Mouse (Mus musculus) midbrain, embryonic 16.5 days (tissue): ENCODE data around the gene Zic1. TPM values are rescaled to one million over a fixed set of nuclear protein-coding genes. Genes with fewer than 3 reads are reported as not detected.

ENCODE experiments used
- ATAC-seq: fragments of 200-750 bp; cut with Nextera tagmentation; 2 replicates; pipeline ENCODE4 v1.8.0; 2017; ENCODE audit warnings: moderate TSS enrichment
- H3K27ac ChIP-seq: fragments of 300-500 bp; sonication (generic); 2 replicates; pipeline ENCODE4 v1.5.1; 2014; ENCODE audit warnings: mild to moderate bottlenecking, low read length, mixed read lengths
- H3K27me3 ChIP-seq: fragments of 300-500 bp; sonication (generic); 2 replicates; pipeline ENCODE4 v1.6.1; 2014; ENCODE audit warnings: low read depth, low read length, mixed read lengths; ENCODE audit not compliant: control insufficient read depth, insufficient read depth
- H3K36me3 ChIP-seq: fragments of 300-500 bp; sonication (generic); 2 replicates; pipeline ENCODE4 v1.6.1; 2014; ENCODE audit warnings: mild to moderate bottlenecking, low read length, moderate library complexity, mixed read lengths; ENCODE audit not compliant: control insufficient read depth, insufficient read depth
- H3K4me1 ChIP-seq: fragments of 300-500 bp; sonication (generic); 2 replicates; pipeline ENCODE4 v1.6.1; 2014; ENCODE audit warnings: mild to moderate bottlenecking, low read length, mixed read lengths; ENCODE audit not compliant: control insufficient read depth, insufficient read depth
- H3K4me2 ChIP-seq: fragments of 300-500 bp; sonication (generic); 2 replicates; pipeline ENCODE4 v1.6.1; 2014; ENCODE audit warnings: mild to moderate bottlenecking, low read length, mixed read lengths
- H3K4me3 ChIP-seq: fragments of 300-500 bp; sonication (generic); 2 replicates; pipeline ENCODE4 v1.5.1; 2014; ENCODE audit warnings: low read depth, mild to moderate bottlenecking, low read length, moderate library complexity, mixed read lengths
- H3K9ac ChIP-seq: fragments of 300-500 bp; sonication (generic); 2 replicates; pipeline ENCODE4 v1.6.1; 2014; ENCODE audit warnings: low read depth, low read length, mixed read lengths
- H3K9me3 ChIP-seq: fragments of 300-500 bp; sonication (generic); replicated peaks from 2 replicates; pipeline ENCODE4 v1.6.1; 2014; ENCODE audit warnings: mild to moderate bottlenecking, low read length, mixed read lengths; ENCODE audit not compliant: control insufficient read depth, poor library complexity, severe bottlenecking
- WGBS: fragments of 180-500 bp; shearing (Covaris S2); extraction: QIAGEN DNeasy Blood & Tissue Kit; methylation state at CpG from one replicate; pipeline ENCODE4 v1.1.7; 2014; 5-methylcytosine and 5-hydroxymethylcytosine counted together
- polyA plus RNA-seq: library from polyadenylated mRNA; unstranded; fragments of >200 nt; fragmentation: Nextera tagmentation; extraction: Ambion mirVana; gene quantifications from 2 replicates; pipeline ENCODE4 v1.2.1, GENCODE M21; 2015

The Zic1 gene
- polyA plus RNA-seq, 1 experiment from 2014 or later: 9.1 TPM

GRCm38 (mm10) chr9:91366226-91366998 lies 802 bp upstream of the Zic1 start:
- 0 out of 2 replicates have a peak, but pooled peaks cover 3% of the 10 kb centered on the region for H3K9me3 ChIP-seq
- ATAC-seq: peak; percentile 15; the same call in 1 of the 2 replicates
- peak overlapping the region; percentile 47 for H3K9ac ChIP-seq
- peak overlapping the region; percentile 43 for H3K4me2 ChIP-seq
- H3K4me1 ChIP-seq: no peaks in the 10 kb centered on the region
- H3K36me3 ChIP-seq: no peaks in the 10 kb centered on the region
- H3K27ac ChIP-seq: peak overlapping the region; percentile 86
- under 1% methylated on average over 17 of the region's 18 CpGs for WGBS
- H3K27me3 ChIP-seq: peaks cover 28% of the 10 kb centered on the region
- H3K4me3 ChIP-seq: peak overlapping the region; percentile 55

- Histone ChIP-seq H3K9me3 (0 out of 2 replicates have a peak, but pooled peaks cover 3% of the 10 kb centered on the region), H3K27ac (peak overlapping the region; percentile 93), H3K9ac (peak overlapping the region; percentile 71), H3K4me1 (no peaks in the 10 kb centered on the region), H3K4me3 (peak overlapping the region; percentile 55), H3K36me3 (no peaks in the 10 kb centered on the region), H3K27me3 (peaks cover 14% of the 10 kb centered on the region), H3K4me2 (peak overlapping the region; percentile 35)
- peak; percentile 49 for ATAC-seq
- 1% methylated on average over 28 of the region's 42 CpGs for WGBS
These were observed 574 bp downstream of the Zic1 start for GRCm38 (mm10) chr9:91364971-91365501.

- peaks cover 9% of the 10 kb centered on the region for H3K27me3 ChIP-seq
- H3K36me3 ChIP-seq: no peaks in the 10 kb centered on the region
- peak overlapping the region; percentile 35 for H3K4me2 ChIP-seq
- H3K4me3 ChIP-seq: peak overlapping the region; percentile 55
- peak overlapping the region; percentile 93 for H3K27ac ChIP-seq
- H3K4me1 ChIP-seq: no peaks in the 10 kb centered on the region
- 0 out of 2 replicates have a peak, but pooled peaks cover 3% of the 10 kb centered on the region for H3K9me3 ChIP-seq
- H3K9ac ChIP-seq: peak overlapping the region; percentile 71
- WGBS: under 1% methylated on average over 77 of the region's 77 CpGs
- ATAC-seq: peak; percentile 37; the same call in 1 of the 2 replicates
These were observed 1.3 kb downstream of the Zic1 start for GRCm38 (mm10) chr9:91364127-91364970.

GRCm38 (mm10) chr9:91363814-91364126 lies 1.8 kb downstream of the Zic1 start:
- H3K27ac ChIP-seq: peak overlapping the region; percentile 93
- no peaks in the 10 kb centered on the region for H3K36me3 ChIP-seq
- peak overlapping the region; percentile 35 for H3K4me2 ChIP-seq
- WGBS: under 1% methylated on average over 7 of the region's 7 CpGs
- H3K4me1 ChIP-seq: no peaks in the 10 kb centered on the region
- H3K9me3 ChIP-seq: 0 out of 2 replicates have a peak, but pooled peaks cover 3% of the 10 kb centered on the region
- peak overlapping the region; percentile 71 for H3K9ac ChIP-seq
- peak overlapping the region; percentile 55 for H3K4me3 ChIP-seq
- H3K27me3 ChIP-seq: peaks cover 5% of the 10 kb centered on the region
- ATAC-seq: no peak

- no peak for ATAC-seq
- peak overlapping the region; percentile 93 for H3K27ac ChIP-seq
- 3% methylated on average over 14 of the region's 14 CpGs for WGBS
These were observed 2.4 kb downstream of the Zic1 start for GRCm38 (mm10) chr9:91363011-91363730.

GRCm38 (mm10) chr9:91361856-91362601 lies 3.6 kb downstream of the Zic1 start, which contains the start of gene Zic4:
TSS of gene Zic4 (plus strand) at chr9:91362413.
- Histone ChIP-seq H3K4me1 (no peaks in the 10 kb centered on the region), H3K27ac (peak within 1 kb of the TSS; percentile 93), H3K4me3 (peak within 1 kb of the TSS; percentile 55), H3K27me3 (peaks cover 10% of the 10 kb centered on the region), H3K9ac (peak within 1 kb of the TSS; percentile 71), H3K36me3 (no peaks in the 10 kb centered on the region), H3K4me2 (peak within 1 kb of the TSS; percentile 52), H3K9me3 (0 out of 2 replicates have a peak, but pooled peaks cover 3% of the 10 kb centered on the region)
- ATAC-seq: peak; percentile 30; the same call in 1 of the 2 replicates
- WGBS: under 1% methylated on average over 45 of the region's 45 CpGs

More at GRCm38 (mm10) chr9:91363011-91363730, 2.4 kb downstream of the Zic1 start:
- H3K4me3 ChIP-seq: peak overlapping the region; percentile 55
- H3K9ac ChIP-seq: peak overlapping the region; percentile 71
- no peaks in the 10 kb centered on the region for H3K4me1 ChIP-seq
- H3K27me3 ChIP-seq: peaks cover 3% of the 10 kb centered on the region; the same call in 1 of the 2 replicates
- 0 out of 2 replicates have a peak, but pooled peaks cover 3% of the 10 kb centered on the region for H3K9me3 ChIP-seq
- peak overlapping the region; percentile 35 for H3K4me2 ChIP-seq
- no peaks in the 10 kb centered on the region for H3K36me3 ChIP-seq

GRCm38 (mm10) chr9:91361033-91361855 lies 4.4 kb downstream of the Zic1 start:
- WGBS: 2% methylated on average over 35 of the region's 35 CpGs
- H3K27me3 ChIP-seq: peaks cover 13% of the 10 kb centered on the region
- peak overlapping the region; percentile 93 for H3K27ac ChIP-seq
- H3K9me3 ChIP-seq: 0 out of 2 replicates have a peak, but pooled peaks cover 3% of the 10 kb centered on the region
- H3K9ac ChIP-seq: peak overlapping the region; percentile 70
- no peaks in the 10 kb centered on the region for H3K4me1 ChIP-seq
- H3K36me3 ChIP-seq: no peaks in the 10 kb centered on the region
- peak overlapping the region; percentile 52 for H3K4me2 ChIP-seq
- 0 out of 2 replicates have a peak, but pooled peaks have one; percentile 2 for ATAC-seq
- H3K4me3 ChIP-seq: peak overlapping the region; percentile 55
